Mouse (Mus musculus) hindbrain, embryonic 12.5 days (tissue): Measurements from ENCODE around the gene Zfyve27. TPM values are rescaled to one million over a fixed set of nuclear protein-coding genes. Genes with fewer than 3 reads are reported as not detected.

ENCODE experiments used
- polyA plus RNA-seq: library from polyadenylated mRNA; unstranded; fragments of >200 nt; fragmentation: Nextera tagmentation; extraction: Ambion mirVana; gene quantifications from 2 replicates; pipeline ENCODE4 v1.2.1, GENCODE M21; 2016

Zfyve27 gene
- polyA plus RNA-seq, 1 experiment from 2014 or later = 53.6 TPM

Other genes with a start within 250 kb of the Zfyve27 start
- gene Exosc1, start 230.5 kb upstream of the Zfyve27 start, polyA plus RNA-seq = 63.1 and 64.4 TPM in 2 replicates
- gene Zdhhc16, start 230.5 kb upstream of the Zfyve27 start, polyA plus RNA-seq = 75.8 and 76.4 TPM in 2 replicates
- 33.1 and 39.0 TPM in 2 replicates for gene Mms19, start 182.8 kb upstream of the Zfyve27 start, polyA plus RNA-seq
- gene Ubtd1, start 182.2 kb upstream of the Zfyve27 start, polyA plus RNA-seq = 15.9 and 16.2 TPM in 2 replicates
- not detected in 2 replicates for gene Ankrd2, start 128.0 kb upstream of the Zfyve27 start, polyA plus RNA-seq
- gene Hoga1, start 118.3 kb upstream of the Zfyve27 start, polyA plus RNA-seq = 1.1 and 1.3 TPM in 2 replicates
- gene 4933411K16Rik, start 111.7 kb upstream of the Zfyve27 start, polyA plus RNA-seq = not detected in 2 replicates
- 81.4 and 83.5 TPM in 2 replicates for gene Morn4, start 77.6 kb upstream of the Zfyve27 start, polyA plus RNA-seq
- 35.3 and 39.4 TPM in 2 replicates for gene Pi4k2a, start 73.5 kb upstream of the Zfyve27 start, polyA plus RNA-seq
- 11.8 and 13.5 TPM in 2 replicates for gene Avpi1, start 34.9 kb upstream of the Zfyve27 start, polyA plus RNA-seq
- gene Marveld1, start 16.6 kb upstream of the Zfyve27 start, polyA plus RNA-seq = 9.7 and 11.6 TPM in 2 replicates
- gene Sfrp5, start 38.3 kb downstream of the Zfyve27 start, polyA plus RNA-seq = 1.5 and 1.9 TPM in 2 replicates
- gene Golga7b, start 83.6 kb downstream of the Zfyve27 start, polyA plus RNA-seq = 11.5 and 11.6 TPM in 2 replicates